Mouse (Mus musculus): ENCODE measurements at regions not wholly inside any gene's neighbourhood (a gene's known extent, or its start where the extent isn't known, plus 50 kb on each side); places are given as distances from the start of the nearest gene placed in this dataset.

DNA sequence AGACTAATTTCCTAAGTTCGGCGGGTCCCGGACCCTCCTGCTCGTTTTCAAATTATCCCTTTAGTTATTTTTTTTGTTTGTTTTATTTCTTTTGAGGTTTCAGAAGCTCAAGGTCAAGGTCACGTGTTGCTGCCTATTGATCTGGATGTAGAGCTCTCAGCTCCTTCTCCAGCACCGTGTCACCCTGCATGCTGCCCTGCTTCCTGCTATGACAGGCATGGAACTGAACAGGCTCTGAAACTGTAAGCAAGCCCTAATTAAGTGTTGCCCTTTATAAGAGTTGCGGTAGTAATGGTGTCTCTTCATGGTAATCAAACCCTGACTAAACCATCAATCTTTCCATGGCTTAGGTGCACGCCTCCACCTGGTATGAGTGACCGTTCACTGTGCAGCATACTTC lies 319.2 kb downstream of the Mex3b start:
- no peak for DNase-seq

DNA sequence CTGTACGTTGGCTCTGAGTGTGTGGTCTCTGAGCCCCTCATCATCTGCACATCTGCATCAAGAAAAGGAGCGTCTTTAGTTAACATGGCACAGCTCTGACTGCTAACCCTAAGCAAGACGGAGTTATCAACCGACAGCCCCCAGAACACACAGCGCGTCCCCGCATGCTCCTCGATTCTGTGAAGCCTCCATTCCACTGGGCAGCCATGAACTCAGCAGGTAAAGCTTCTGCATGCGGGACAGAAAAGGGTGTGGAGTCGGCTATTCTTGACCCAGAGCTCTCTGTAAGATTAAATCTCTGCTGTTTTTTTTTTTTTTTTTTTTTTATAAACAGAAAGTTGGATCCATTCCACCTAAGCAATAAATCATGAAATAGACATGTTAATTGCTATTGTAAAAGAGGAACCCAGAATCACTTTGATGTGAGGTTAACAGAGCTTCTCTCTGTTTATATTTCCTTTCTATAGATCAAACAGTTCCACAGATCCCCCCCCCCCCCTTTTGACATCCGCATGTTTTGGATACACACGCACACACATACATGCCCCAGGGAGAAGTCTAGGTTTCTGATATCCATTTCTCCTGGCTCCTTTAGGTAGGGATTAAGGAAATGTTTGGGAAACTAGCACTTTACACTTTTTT lies 328.9 kb downstream of the Mex3b start:
- no peak for DNase-seq

DNA sequence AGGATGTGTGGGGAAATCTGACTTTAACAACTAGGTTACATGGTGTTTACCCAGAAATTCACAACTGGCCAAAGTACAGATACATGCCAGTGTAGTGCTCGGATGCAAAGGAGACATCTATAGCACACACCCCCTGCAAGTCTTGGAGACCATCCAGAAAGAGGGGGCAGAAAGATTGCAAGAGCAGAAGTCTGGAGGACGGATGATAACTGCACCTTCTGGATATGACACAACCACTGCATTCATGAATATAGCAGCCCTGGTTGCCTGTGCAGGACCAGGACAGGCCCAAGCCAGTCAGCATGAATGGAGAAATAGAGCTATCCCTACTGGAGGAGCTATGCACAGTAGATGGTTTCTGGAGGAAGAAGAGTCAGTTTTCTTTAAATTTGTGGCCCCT lies 330.4 kb downstream of the Mex3b start:
- no peak for DNase-seq

DNA sequence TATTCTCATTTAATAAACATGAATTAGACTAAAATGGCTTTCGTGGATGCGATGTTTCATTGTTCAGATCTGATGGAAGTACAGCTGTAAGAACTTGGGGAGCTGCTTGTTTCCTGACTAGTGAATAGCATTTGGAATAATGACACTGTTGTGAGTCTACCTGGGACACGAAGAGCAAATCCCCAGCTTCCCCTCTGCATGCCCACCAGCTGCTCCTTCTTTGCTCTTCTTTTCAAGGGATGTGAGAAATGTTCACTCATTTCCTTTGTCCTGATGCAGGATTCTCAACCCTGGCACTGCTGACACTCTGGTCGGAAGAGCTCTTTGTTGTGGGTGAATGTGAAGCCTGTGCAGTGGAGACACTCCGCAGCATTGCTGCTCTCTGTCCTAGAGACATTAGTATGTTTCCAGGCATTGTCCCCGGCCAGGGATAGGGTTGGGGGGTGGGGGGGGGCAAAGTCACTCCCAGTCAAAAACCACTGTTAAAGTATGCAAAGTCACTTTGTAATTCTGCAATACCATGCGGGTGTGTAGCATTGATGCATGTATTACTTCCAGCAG lies 334.1 kb downstream of the Mex3b start:
- DNase-seq = no peak

DNA sequence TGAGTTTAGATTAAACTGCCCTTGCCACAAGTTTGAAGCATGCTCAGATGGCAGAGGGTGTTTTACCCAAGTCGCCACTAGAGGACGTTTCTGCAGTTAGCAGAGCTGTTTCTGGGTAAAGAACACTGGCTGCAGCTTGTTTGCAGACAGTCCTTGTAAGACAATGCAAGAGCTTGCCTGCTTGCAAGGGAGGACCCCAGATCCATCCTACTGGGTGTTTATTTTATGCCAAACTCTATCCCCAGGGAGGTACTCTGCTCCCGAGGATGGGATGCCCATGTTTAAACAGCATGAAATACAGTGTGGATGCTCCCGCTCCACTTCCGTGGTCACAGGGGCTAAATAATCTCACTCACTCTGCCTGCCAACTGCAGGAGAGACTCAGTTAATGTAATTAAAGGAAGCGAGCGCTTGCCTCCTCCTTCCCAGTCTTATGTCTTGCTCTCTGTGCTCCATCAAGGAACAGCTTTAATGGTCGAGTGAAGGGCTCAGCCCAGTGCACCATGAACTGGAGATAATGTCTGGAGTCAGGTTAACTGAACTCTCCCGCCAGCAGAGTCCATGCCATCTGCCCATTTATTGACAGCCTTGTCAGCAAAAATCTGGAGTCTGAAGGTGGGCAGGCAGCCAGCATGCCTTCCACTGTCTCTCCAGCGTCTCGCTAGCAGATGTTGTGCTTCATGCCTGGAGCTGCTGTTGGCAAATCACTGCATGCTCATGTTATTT lies 334.8 kb downstream of the Mex3b start:
- DNase-seq = peak; percentile 82

DNA sequence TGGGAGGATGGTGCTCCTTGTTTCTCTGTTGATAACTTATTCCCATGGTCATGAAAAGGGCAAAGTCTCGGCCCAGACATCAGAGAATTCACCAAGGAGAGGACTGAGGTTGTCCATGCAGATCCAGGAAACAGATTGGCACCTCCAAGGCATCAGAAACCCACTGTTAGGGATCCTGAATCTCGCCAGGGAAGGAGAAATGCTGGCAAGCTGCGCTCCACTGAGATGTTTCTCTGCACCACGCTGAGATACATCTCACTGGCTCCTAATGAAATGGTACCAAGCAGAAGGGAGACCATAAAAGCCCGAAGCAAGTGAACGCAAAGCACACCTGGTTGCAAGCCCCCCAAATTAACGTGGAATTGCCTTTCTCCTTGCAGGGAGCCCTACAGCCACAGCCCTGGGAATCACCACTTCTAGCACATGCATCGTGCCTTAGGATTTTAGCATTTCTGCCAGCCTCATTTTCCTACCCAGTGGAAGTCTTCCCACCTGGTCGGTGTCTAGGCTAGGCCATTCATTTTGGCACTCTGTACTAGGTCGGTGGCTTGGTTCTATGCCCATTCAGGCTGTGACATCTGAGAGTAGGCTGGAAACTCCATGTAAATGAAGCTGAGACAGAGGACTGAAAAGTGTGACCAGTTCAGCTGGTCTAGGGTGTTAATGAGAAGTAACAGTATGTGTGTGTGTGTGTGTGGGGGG lies 336.3 kb downstream of the Mex3b start:
- no peak for DNase-seq

DNA sequence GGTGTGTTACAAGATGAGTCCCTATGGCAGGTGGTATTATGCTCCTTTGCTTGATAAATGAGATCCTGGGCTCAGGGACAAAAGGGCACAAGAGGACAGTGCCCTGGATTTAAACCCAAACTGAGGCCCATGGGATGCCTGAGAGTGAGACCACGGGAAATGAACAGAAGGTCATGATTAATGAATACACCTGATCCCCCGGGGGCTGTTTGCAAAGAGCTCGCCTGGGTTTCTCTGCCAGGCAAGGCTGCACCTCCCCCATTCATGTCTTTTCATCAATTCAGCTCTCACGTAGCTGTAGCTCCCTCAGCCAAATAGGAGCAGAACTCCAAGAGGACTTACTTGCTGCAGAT lies 336.9 kb downstream of the Mex3b start:
- peak; percentile 11 for DNase-seq

DNA sequence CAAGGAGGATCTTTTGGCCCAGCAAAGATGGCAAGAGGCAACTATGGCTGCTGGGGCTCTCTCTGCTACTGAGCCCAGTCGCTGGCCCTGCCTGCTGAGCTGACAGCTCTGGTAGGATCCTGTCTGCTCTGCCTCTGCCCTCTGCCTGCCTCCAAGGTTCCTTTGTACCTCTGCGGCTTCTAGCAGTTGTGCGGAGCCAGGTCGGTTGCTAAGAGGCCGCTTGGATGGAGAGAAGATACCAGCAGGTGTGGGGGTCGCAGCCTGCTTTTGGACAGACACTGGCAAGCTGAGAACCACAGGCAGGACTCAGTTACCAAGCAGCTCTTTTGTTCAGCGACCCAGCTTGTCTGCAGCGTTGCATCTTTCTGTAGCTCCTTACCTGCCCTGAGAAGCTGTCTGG lies 337.6 kb downstream of the Mex3b start:
- no peak for DNase-seq

DNA sequence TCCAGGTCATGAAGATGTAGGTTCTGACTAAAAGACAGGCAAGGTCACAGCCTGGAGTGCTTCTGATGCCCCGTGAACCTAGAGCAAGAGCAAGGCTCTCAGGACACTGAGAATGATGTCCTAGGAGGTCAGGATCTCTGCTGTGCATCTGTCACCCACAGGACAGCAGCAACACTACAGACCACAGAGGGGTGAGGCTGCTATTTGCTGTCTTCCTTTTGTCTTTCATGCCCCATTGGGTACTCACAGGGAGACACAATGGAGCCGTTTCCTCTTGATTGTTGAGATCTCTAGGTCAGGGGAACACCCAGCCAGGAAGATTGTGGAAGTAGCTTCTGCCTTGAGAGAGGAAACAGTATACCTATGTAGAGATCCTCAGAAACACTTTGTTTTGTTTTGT lies 339.9 kb downstream of the Mex3b start:
- DNase-seq = no peak

DNA sequence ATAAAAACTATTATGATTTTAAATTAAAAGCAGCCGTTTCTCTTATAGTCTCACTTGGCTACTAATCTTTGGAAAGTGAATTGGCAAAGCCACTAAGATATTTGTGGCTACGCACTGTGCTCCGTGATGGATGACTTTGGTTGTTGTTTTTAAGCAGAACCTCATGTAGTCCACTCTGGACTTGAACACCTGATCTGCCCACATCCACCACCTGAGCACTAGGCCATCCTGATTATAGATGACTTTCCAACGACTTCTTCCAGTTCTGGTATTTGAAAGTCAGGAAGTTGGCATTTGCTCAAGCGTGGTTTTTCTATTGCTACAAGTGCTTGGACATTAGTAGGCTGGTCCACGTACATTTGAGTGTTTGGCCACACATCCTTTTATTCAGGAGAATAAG lies 344.5 kb downstream of the Mex3b start:
- DNase-seq = no peak

DNA sequence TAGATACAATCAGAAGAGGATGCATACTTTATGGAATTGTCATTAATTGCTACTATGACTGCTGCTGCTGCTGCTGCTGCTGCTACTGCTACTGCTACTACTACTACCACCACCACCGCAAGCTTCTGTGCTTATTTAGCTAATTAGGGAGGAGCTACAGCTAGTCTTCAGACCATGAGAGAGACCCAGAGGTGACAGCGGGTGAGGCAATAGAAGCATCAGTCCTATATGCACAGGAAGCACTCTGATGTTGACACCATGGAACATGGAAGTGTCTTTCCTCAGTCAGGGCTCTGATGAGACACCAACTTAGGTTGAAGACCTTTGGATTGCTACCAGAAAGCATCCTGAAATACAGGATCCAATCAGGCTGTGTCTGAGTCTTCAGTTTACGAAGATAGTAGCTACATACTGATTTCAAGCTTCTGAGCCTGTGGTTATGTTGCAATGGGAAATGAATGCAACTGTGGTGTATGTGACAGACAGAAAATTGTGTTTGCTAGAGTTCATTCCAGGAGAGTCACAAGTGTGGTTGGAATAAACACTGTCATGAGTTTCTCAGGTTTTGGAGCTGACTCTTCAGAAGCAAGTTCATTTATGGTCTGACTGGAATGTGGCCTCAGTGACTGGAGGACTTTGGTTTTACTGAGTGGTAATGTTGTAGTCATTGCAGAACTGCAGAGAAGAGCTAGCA lies 355.0 kb downstream of the Mex3b start:
- no peak for DNase-seq

DNA sequence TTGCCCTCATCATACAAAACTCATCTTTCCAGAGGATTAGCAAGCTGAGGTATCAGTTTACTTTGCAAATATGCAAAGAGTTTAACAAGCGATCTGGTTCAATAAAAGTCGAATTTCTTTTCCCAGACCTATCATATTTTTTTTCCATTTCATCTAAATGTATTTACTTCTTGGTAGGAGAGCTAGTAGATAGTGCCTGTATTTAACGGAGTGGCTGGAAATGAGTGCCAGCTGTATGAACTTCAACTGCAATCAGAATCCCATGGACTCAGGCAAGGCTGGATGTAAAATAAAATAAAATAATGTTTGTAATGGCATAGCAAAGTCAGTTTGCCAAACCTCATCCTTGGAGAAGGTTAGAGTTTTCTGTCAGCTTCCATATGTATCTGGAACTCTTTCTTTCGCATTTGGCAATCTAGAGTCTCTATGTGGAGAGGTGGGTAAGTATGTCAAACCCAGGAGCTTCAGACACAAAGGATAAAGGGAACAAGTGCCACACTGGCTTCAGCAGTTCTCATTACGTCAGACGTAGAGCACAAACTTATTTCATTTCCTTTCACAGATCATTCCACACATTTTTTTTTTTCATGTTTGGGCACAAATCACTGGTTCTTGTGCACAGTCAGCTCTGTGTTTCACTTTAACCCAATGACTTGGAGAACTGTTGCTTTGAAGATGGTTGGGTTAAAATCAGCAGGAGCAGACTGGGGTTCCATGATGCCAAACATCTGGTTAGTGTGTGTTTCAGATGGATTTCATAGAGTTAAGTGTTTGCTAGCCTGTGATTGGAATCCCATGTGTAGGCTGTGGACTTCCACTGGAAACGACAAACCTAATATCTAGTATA lies 357.2 kb upstream of the Tmc3 start:
- no peak for DNase-seq

DNA sequence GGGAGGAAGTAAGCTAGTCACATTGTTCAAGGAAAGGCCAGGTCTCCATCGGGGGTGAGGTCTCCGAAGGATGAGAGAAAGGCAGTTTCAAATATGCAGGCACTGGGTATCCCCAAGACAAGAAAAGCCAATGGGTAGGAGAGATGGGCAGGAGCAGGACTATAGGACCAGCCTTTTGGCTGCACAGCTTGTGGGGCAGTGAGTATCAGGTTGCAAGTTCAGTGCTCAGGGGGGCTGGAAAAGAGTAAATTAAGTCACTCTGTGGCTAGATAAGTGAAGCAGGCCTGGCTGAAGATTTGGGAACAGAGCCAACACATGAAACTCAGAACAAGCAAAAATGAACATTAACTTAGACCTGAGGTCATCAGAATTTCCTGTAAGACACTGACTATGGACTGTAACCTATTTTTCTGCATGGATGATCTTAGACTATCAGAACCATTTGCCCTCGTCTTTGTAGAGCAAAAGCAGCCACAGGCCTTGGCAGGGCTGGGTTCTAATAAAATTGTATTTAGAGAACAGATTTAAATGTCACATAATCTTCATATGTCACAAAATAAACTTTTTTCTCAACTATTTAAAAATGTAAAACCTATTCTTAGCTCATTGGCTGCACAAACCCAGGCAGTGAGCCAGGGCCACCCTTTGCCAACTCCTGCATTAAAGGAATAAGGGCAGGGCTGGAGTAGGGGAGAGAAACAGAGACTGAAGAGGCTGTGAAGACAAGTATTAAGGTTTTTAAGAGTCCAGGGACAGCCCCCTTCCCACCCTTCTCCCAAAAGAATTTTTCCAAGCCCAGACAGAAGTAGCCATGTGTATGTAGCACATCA lies 354.0 kb upstream of the Tmc3 start:
- DNase-seq = peak; percentile 79

DNA sequence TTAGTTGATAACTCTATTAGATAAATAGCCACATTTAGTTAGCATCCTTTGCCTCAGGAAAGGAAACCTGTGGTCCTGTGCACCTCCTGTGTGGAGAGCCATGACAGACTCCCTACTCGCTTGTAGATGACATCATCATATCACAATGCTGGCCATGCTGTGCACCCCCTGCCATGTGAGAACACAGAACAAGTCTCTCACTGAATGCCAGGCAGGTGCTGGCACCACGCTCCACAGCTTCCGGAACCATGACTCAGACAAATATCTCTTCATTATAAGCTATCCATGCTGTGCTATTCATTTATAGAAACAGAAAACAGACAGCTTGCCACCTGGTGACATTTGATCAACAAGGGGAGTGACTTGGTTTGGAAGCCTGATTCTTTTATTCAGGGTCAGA lies 349.1 kb upstream of the Tmc3 start:
- no peak for DNase-seq

DNA sequence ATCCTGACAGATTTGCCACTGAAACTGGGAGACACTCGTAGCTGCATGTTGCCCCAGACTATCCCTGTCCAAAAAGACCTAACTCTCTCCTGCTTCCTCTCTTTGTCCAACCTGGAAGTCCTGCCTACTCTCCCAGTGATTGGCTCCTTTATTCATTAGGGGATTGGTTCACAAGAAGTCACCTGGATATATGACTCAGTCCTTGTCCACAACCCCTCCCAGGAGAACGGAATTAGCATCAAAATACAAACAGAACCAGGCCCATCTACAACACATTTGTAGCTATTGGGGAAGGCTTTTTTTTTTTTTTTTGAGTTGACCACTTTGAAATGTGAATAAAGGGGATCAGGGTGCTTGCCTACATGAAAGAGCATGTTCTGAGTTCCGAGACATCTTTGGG lies 347.4 kb upstream of the Tmc3 start:
- no peak for DNase-seq

DNA sequence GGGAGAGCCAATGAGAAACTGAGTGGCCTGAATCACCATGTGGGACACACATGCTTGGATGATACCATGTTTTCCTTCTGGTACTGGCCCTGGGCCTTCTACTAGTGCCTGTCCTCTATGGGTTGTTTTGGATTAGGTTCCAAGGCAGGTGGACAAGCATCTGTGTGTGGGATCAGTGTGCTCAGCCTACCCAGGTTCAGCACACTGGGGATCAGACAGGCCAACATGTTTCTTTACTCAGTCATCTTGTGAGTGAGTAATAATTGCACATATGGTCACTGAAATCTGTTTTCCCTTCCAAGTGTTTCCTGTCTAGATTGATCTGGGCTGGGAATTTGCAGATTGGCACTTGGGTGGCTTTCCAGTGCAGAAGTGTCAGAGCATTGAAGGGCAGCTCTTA lies 346.6 kb upstream of the Tmc3 start:
- no peak for DNase-seq

DNA sequence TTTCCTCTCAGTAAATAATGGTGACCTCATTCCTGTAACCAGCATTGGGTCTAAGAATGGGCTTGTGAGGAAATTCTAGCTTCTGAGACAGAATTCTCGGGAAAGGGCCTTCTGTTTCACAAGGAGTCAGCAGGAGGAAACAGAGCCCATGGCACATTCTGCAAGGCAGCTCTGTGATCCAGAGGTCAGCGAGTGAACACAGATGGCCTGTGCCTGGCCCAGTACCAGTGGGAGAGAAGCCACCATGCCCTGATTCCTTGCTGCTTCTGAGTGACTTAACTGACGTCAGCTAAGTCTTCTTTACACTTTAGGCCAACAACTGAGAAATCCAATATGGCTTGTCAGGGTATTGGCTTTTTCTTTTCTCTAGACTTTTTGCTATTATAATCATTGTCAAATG lies 342.5 kb upstream of the Tmc3 start:
- DNase-seq = peak; percentile 19

DNA sequence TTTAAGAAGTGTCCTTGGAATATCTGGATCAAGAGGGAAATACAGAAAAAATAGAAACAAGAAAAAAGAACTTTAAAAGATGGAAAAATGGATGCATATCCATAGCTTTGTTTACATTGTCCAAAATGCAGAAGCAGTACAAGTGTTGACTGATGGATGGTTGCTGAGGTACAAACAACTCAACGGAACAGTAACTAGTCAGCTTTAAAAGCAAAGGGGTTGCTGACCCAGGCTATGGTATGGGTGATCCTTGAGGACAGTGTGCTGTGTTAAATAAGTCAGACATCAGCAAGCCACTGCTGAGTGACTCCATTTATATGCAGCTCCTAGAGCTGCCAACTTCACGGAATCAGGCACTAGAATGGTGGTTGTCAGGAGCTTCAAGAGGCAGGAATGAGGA lies 338.9 kb upstream of the Tmc3 start:
- DNase-seq = no peak

DNA sequence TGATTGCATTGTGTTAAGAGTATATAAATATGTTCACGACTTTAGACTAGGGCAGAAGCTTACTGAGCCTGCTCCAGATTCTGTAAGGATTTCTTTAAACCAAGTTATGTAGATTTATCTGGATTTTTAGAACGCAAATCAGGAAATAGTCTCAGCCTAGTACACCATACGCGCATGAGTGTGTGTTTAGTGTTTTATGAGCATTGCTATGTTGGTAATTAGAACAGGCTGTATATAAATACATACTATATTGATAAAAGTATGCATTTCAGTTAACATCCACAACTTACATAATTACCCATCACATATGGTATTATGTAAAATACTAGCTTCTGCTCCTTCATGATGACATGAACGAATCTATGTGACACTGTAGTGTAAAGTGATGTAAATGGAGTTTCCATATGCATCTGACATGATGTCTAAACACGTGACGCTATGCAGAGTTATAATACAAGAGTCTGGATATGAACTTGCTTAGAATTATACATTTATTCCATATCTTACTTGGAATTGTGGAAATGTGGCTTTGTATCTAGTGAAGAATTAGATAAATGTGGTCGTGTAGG lies 332.6 kb upstream of the Tmc3 start:
- DNase-seq = no peak

DNA sequence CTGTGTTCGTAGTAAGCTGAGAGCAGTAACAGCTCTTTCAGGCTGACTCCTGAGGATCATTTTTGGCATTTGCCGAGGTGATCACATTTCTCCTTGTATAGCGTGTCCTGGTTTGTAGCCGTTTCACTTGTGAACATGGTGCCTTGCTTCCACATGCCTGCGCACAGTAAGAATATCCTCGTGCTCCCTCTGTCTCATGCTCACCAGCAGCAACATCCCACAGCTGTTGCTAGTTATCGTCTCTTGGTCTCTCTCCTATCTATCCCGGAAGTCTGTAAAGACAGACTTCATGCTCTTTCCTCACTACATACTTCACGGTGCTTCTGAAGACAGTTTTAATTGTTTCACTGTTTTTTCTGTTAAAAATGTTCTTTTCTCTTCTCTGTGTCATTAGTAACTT lies 331.7 kb upstream of the Tmc3 start:
- no peak for DNase-seq

DNA sequence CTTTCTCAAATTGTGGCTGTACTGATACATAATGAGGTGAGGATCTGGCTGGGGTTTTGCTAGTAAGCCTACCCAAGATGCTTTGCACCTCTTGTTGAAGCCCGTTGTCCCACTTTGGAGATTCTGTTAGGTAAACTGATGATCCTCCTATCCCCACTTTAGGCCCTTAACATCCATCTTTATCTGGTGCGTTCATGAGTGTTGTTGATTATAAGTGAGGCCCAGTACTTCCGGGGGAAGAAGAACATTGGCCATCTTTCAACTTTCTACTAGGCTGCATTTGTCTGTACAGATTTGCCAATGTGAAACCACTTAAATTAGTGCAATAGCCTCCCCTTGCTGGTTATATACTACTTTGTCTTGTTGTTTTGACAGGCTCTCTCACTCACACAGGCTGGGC lies 331.3 kb upstream of the Tmc3 start:
- DNase-seq = no peak

Measured in kidney, adult 9 months (tissue).